Mouse (Mus musculus) spleen, adult 12 weeks (tissue): ENCODE results near the gene 4931406P16Rik.
A peak's percentile ranks its signal among the peaks of the same experiment; 100 is the strongest.
"Not testable (repeated sequence)": the region's sequence is repeated elsewhere in the genome, so short reads cannot be mapped to it uniquely, and the experiment has no call there.

Source experiments
- DNase-seq: peaks from one replicate; pipeline ENCODE4 v3.0.0; 2022; ENCODE audit warnings: low spot score

The 4931406P16Rik gene

DNA sequence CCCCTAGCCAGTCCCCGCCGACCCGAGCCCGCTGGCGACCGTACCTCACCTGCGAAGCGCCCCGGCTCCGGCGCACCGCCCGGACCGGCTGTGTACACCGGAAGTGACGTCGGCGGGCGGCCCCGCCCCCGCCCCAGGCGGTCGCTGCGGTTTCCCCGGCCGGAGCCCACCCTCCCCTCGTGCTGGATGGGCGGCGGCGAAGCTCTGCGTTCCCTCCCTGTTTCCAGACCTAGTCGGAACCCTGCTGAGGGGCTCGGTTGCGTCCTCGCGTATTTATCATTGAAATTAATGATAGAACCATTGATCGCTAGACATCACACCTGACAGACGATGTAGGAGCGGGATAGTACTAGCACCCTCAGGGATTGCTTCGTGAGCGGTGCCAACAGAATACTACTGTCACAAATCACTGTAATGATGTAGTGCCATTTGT is at the start of gene 4931406P16Rik:
Gene 4931406P16Rik (minus strand): TSS at position 109 of the 433 bp plus-strand sequence.
- DNase-seq, result peak; percentile 80

DNA sequence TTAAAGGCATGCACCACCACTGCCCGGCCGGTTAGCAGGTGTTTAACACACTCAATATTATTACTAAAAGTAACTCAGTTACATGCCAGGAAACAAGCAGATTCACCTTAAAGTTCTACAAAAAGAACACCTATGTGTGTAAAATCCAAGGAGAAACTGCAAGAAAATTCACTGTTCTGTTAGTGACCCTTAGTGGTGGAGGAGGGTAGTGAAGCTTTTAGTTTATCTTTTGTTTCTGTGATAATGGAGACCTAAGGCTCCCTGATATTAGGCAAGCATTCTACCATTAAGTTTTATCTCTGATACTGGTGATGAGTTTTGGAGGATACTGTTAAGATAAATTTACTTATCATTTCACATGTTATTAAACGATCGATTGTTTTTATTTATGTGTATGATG is 42.3 kb upstream of the 4931406P16Rik start:
- DNase-seq, result no peak

DNA sequence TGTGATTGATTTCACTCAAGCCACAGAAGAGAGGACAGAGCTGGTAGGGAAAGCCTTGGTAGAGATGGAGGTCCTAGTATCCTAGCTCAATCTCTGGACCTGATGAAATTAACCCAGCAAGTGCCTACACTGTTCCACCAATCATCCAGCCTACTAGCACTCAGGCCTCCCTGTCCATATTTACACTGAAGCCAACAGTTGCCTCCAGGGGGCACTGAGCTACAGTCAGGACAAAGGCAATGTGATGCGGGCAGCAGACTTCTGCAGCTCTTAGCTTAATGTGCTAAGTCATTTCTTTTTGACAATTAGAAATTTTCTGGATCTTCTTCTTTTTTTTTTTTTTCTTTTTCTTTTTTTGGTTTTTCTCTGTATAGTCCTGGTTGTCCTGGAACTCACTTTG is 38.6 kb upstream of the 4931406P16Rik start:
- DNase-seq, result no peak

- no peak for DNase-seq
Measured at GRCm38 (mm10) chr7:34350166-34350565, 36.8 kb upstream of the 4931406P16Rik start.

GRCm38 (mm10) chr7:34348011-34348410 is 34.7 kb upstream of the 4931406P16Rik start:
- no peak for DNase-seq

DNA sequence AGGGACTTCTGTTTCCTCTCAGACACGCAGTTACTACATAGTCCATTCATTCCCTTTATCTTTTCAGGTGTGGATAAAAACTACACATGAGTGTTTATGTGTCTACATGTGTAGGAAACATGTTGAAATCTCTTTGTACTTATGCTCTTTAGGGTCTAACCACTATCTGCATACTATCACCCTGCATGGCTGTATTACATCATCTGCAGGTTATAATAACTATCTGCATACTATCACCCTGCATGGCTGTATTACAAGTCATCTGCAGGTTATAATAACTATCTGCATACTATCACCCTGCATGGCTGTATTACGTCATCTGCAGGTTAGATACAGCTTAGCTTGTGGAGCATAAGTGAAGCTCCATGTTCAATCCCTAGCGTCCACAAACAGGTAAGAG is 33.7 kb upstream of the 4931406P16Rik start:
- no peak for DNase-seq

DNA sequence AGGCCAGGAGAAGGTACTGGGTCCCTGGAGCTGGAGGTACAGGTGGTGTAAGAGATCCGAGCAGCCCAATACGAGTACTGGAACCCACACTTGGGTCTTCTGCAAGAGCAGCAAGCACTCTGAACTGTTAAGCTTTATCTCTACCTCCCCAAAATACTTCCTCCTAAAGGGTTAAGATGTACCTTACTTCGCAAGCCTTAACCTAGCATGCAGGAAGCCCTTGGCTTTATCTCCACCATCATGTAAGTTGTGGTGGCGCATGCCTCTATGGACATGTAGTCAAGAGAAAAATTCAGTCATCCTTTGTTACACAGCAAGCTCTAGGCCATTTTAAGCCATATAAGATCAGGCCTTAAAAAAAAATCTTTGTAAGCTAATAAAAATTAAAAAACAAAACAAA is 33.2 kb upstream of the 4931406P16Rik start:
- DNase-seq, result no peak

GRCm38 (mm10) chr7:34342040-34342793 is 28.9 kb upstream of the 4931406P16Rik start:
- no peak for DNase-seq

- no peak for DNase-seq
Measured at GRCm38 (mm10) chr7:34340841-34341240, 27.5 kb upstream of the 4931406P16Rik start.

GRCm38 (mm10) chr7:34339164-34339489 is 25.8 kb upstream of the 4931406P16Rik start:
- DNase-seq, result no peak

GRCm38 (mm10) chr7:34338445-34339163 is 25.3 kb upstream of the 4931406P16Rik start:
- no peak for DNase-seq

DNA sequence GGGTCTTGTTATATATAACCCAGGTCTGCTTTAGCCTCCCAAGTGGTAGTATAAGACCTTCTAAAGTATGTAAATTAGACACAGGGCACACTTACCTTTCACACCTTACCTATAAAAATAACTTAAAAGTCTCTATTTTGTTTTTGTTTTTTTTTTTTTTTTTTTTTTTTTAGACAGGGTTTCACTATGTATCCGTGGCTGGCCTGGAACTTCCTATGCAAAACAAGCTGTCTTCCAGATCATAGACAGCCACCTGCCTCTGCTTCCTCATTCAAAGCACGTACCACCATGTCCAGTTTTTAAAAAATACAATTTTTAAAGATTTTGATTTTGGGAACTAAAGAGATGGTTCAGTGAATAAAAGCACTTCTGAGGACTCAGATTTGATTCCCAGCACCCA is 23.9 kb upstream of the 4931406P16Rik start:
- DNase-seq, result no peak

- not testable (repeated sequence) for DNase-seq
Measured at GRCm38 (mm10) chr7:34336545-34336944, 23.2 kb upstream of the 4931406P16Rik start.

DNA sequence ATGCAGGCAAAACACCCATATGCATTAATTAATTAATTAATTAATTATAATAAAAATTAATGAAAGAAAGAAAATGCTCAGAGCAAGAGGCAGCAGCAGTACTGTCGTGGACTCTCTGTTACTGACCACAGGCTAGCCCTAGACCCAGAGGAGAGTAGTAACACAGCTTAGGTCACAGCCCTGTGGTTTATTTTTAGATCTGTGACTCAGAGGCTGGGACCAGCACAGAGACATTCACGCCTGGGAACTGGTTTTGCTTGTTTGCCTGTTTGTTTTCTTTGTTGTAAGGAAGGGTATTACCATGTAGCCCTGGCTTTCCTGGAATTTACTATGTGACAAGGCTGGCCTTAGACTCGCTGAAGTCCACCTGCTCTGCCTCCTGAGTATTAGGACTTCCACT is 14.1 kb upstream of the 4931406P16Rik start:
- DNase-seq, result no peak

DNA sequence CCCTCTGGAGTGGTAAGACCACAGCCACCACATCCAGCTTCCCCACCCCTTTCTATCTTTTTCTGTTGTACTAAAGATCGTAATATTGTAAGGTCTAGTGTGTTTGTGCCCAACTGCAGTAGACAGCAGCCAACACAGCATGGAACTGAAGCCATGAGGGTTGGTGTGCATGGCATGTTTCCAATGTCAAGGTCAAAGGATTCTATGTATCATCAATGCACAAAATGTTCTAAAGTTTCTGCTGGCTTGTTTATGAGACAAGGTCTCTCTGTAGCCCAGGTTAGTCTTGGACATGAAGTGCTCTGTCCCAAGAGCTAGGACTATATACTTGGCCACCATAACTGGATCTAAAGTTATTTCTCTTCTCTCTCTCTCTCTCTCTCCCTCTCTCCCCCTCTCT is 11.5 kb upstream of the 4931406P16Rik start:
- no peak for DNase-seq

GRCm38 (mm10) chr7:34324005-34324404 is 10.7 kb upstream of the 4931406P16Rik start:
- DNase-seq, result no peak

DNA sequence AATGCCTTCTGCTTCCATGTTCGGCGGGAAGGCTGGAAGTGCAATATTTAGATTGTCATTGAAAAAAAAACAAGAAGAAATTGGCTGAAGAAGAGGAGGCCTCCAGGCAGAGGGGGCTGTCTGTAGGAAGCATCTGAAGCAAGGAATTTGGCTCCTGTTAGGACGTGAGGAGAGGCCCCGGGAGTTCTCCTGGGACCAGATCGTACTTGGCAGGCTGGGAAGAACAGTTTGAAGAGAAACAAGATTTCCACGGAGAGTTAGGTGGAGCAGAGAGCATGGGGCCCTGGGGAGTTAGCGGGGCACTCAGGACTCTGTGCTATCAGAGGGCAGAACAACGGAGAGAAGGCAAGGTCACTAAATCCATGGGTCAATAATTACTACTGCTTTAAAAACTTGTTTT is 10.0 kb upstream of the 4931406P16Rik start:
- DNase-seq, result no peak

GRCm38 (mm10) chr7:34321958-34322357 is 8.6 kb upstream of the 4931406P16Rik start:
- no peak for DNase-seq

DNA sequence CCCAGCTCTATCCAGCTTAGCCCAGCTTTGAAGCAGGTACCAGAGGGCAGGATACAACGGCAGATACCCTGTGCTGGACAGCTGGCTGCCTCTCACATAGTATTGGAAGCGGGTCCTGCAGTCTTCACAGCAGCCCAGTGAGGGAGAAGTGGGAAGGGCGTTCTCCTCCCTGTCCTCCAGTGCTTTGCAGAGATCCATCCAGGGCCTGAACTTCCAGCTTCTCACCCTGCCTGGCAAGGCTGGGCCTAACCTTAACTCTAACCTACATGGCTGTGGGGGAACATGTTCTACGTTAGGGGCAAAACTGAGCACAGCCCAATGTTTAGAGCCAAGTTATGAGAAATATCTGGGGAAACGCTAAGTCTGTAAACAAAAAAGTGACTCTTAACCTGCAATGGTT is 7.8 kb upstream of the 4931406P16Rik start:
- DNase-seq, result no peak

GRCm38 (mm10) chr7:34319957-34320356 is 6.6 kb upstream of the 4931406P16Rik start:
- DNase-seq, result no peak

GRCm38 (mm10) chr7:34319123-34319522 is 5.8 kb upstream of the 4931406P16Rik start:
- no peak for DNase-seq

DNA sequence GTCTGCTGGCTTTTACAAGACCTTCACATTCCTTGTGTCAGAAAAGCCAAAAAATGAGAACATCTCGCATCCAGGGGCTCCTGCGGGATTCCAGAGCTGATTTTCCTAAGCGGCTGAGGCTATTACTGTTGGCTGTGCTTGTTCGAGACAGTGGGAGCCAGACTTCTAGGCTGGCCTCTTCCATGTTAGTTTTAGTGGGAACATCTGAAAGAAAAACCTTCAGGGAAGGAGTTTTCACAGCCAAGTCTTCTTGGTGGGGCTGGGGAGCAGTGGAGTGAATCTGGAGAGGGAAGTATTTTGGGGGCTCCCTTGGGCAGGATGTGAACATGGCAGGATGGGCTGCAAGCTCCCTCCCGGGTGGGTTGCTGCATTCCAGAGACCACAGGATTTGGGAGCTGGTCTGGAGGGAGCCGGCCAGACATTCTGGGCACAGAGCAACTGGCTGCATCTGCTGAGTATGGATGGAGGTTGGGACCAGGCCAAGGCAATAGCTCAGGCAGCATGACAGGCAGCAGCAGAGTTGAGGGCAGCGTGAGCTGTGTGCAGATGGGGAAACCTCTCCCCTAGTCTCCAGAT is 4.6 kb upstream of the 4931406P16Rik start:
- no peak for DNase-seq

- DNase-seq, result peak; percentile 50
Measured at GRCm38 (mm10) chr7:34312786-34313442, 437 bp downstream of the 4931406P16Rik start.
